Mouse (Mus musculus) liver, embryonic 14.5 days (tissue): Measurements from ENCODE around the gene 4930562C15Rik. TPM values are rescaled to one million over a fixed set of nuclear protein-coding genes. Genes with fewer than 3 reads are reported as not detected.
A peak's percentile ranks its signal among the peaks of the same experiment; 100 is the strongest.

Source experiments
- ATAC-seq: fragments of 200-750 bp; cut with Nextera tagmentation; 2 replicates; pipeline ENCODE4 v1.8.0; 2017; ENCODE audit warnings: moderate number of reproducible peaks, mild to moderate bottlenecking, moderate library complexity; ENCODE audit not compliant: insufficient read depth
- DNase-seq, 3 experiments: peaks; one replicate each; pipeline ENCODE4 v3.0.0-alpha.2; 2012 to 2013; ENCODE audit warnings: low read depth in 3 of 3, low spot score in 3 of 3
- H3K27ac ChIP-seq: fragments of 300-500 bp; sonication (generic); 2 replicates; pipeline ENCODE4 v1.5.1; 2014; ENCODE audit warnings: moderate library complexity, mild to moderate bottlenecking, control low read depth, inconsistent platforms
- H3K27me3 ChIP-seq: fragments of 300-500 bp; sonication (generic); 2 replicates; pipeline ENCODE4 v1.6.1; 2014; ENCODE audit warnings: mild to moderate bottlenecking, low read length, moderate library complexity; ENCODE audit not compliant: control insufficient read depth, insufficient read depth
- H3K36me3 ChIP-seq: fragments of 300-500 bp; sonication (generic); replicated peaks from 2 replicates; pipeline ENCODE4 v1.6.1; 2014; ENCODE audit warnings: low read depth; ENCODE audit not compliant: control insufficient read depth, insufficient read depth
- H3K4me1 ChIP-seq, 2 experiments: fragments of 200-500 bp in 1 of 2; fragments of 300-500 bp in 1 of 2; sonication (generic) in 1 of 2; replicated peaks; 2 replicates each; pipeline ENCODE4 v1.6.1; 2012 to 2014; ENCODE audit warnings: antibody characterized with exemption in 1 of 2, inconsistent platforms in 1 of 2, low read length in 1 of 2; ENCODE audit not compliant: control insufficient read depth in 2 of 2, insufficient read depth in 2 of 2
- H3K4me2 ChIP-seq: fragments of 300-500 bp; sonication (generic); 2 replicates; pipeline ENCODE4 v1.6.1; 2014; ENCODE audit warnings: low read depth, mild to moderate bottlenecking, control low read depth, moderate library complexity
- H3K4me3 ChIP-seq, 2 experiments: fragments of 200-500 bp in 1 of 2; fragments of 300-500 bp in 1 of 2; sonication (generic) in 1 of 2; 2 replicates each; pipeline ENCODE4 v1.5.1; 2012 to 2014; ENCODE audit warnings: low read depth in 2 of 2, low read length in 2 of 2, mild to moderate bottlenecking in 2 of 2, control low read depth in 1 of 2, inconsistent platforms in 1 of 2, moderate library complexity in 1 of 2; ENCODE audit not compliant: insufficient read depth in 1 of 2
- H3K9ac ChIP-seq: fragments of 300-500 bp; sonication (generic); replicated peaks from 2 replicates; pipeline ENCODE4 v1.6.1; 2014; ENCODE audit warnings: mild to moderate bottlenecking, control low read depth, moderate library complexity
- H3K9me3 ChIP-seq: fragments of 300-500 bp; sonication (generic); 2 replicates; pipeline ENCODE4 v1.6.1; 2016; ENCODE audit warnings: low read length, mixed read lengths; ENCODE audit not compliant: control insufficient read depth
- CTCF ChIP-seq: IDR thresholded peaks from 2 replicates; pipeline ENCODE4 v1.5.1; 2016; ENCODE audit warnings: antibody characterized with exemption, low read depth, control low read depth
- EP300 ChIP-seq: IDR thresholded peaks from 2 replicates; pipeline ENCODE4 v1.6.1; 2016; ENCODE audit warnings: antibody characterized with exemption, low read depth
- WGBS: fragments of 180-500 bp; shearing (Covaris S2); extraction: QIAGEN DNeasy Blood & Tissue Kit; methylation state at CpG from one replicate; pipeline ENCODE4 v1.1.7; 2014; ENCODE audit not compliant: insufficient replicate concordance; 5-methylcytosine and 5-hydroxymethylcytosine counted together
- polyA plus RNA-seq, 2 experiments: library from polyadenylated mRNA; depleted of rRNA in 1 of 2; stranded (reverse) in 1 of 2; unstranded in 1 of 2; fragments of >200 nt; fragmentation: Nextera tagmentation in 1 of 2; extraction: Ambion mirVana in 1 of 2; gene quantifications; 2 replicates each; pipeline versions ENCODE4 v1.2.1 to v1.2.3; 2012 to 2014

4930562C15Rik gene
- polyA plus RNA-seq, 2 experiments: not detected

DNA sequence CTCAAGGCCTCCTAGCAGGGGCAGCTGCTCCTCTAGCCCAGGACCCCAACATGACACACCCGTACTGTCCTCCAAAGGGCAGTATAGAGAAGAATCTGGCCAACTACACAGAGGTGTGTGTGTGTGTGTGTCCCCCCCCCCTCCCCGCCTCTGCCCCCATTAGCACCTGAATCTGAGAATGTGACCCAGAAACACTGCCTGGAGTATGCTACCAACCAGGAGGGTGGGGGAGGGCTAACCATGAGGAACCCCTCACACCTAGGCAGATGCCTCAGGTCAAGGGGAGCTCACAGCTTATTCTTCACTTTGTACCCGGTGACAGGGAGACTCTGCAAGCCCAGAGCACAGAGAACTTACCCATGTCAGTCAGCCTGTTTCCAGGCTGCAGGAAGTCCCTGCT is 42.5 kb downstream of the 4930562C15Rik start:
- Histone ChIP-seq H3K36me3 (no peaks in the 10 kb centered on the region; the same call in 1 of the 2 replicates), H3K4me1 (peaks cover 28 to 46% of the 10 kb centered on the region in 2 experiments), H3K9ac (peak overlapping the region; percentile 93), H3K27ac (no peak overlapping the region), H3K27me3 (no peaks in the 10 kb centered on the region), H3K9me3 (no peaks in the 10 kb centered on the region), H3K4me2 (peak overlapping the region; percentile 99), H3K4me3 (peak overlapping the region; percentile 84 to 91; a peak in 1 of 4 replicates)
- TF ChIP-seq CTCF (no peak), EP300 (no peak)
- no peak for ATAC-seq
- no peak for DNase-seq
- WGBS: 57% methylated on average over 3 of the region's 3 CpGs

DNA sequence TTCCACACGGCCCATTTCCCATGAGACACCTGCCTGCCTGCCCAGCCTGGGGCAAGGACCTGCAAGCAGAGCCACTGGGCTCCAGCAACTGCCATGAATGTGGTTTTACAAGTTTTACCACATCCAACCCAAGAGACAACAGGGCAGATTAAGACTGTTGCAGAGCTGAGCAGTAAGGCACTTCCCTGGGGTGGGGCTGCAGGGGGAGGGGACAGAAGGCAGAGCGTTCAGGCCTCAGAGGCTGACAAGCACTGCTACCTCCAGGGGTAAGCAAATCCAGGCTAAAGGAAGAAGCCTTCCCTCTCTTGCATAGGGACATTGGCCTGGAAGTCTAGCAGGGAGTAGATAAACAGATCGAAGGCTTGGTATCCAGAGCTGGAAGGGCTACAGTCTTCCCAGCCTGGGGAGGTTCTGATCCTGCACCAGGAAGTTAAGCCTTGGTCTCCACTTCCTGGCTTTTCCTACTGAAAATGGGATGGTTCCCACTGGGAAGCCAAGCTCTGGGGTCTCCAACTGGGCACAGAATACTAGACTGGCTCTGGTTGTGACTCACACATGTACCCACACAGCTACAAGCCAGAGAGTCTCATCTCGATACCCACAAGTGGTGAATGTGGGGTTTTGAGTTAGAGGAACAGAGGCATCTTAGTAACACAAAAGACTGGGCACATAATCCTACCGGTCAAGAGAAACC is 43.1 kb downstream of the 4930562C15Rik start:
- no peak for ATAC-seq
- H3K27me3 ChIP-seq: no peaks in the 10 kb centered on the region
- H3K9me3 ChIP-seq: no peaks in the 10 kb centered on the region
- H3K4me2 ChIP-seq: peak overlapping the region; percentile 99
- peaks cover 28 to 46% of the 10 kb centered on the region in 2 experiments for H3K4me1 ChIP-seq
- no peaks in the 10 kb centered on the region; the same call in 1 of the 2 replicates for H3K36me3 ChIP-seq
- H3K9ac ChIP-seq: peak overlapping the region; percentile 93
- 3% methylated on average over 5 of the region's 5 CpGs for WGBS
- no peak for TF ChIP-seq CTCF
- TF ChIP-seq EP300: no peak
- H3K27ac ChIP-seq: peak overlapping the region; percentile 99
- DNase-seq: no peak
- H3K4me3 ChIP-seq: peak overlapping the region; percentile 84 to 91

DNA sequence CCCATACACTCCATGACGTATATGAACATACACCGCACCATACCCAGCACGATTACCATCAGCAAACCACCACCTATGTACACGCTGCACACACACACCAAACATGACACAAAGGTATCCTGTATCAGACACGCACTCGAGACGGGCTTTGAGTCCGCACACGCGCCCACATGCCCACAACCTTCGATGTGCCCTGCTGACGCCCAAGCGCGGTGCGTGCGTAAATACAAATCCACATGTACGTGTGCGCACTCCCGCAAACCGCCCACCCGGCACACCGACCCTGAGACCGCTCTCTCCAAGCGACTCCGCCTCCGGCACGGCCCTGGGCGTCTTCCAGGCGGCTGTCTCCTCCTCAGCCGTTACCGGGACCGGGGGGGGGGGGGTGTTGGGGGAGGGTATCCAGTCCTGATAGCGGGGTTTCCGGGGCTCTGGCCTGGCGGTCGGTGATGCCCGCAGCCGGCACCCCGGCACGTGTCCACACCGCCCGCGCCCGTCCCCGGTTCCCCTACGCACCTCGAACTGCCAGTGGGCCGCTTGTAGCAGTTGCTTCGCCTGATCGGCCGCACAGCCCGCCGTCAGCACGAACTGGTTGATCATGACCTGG is 44.0 kb downstream of the 4930562C15Rik start:
- Histone ChIP-seq H3K9me3 (no peaks in the 10 kb centered on the region), H3K4me3 (peak overlapping the region; percentile 84 to 91), H3K9ac (peak overlapping the region; percentile 93), H3K4me1 (peaks cover 28 to 46% of the 10 kb centered on the region in 2 experiments), H3K27me3 (no peaks in the 10 kb centered on the region), H3K4me2 (peak overlapping the region; percentile 99), H3K36me3 (no peaks in the 10 kb centered on the region; the same call in 1 of the 2 replicates), H3K27ac (peak overlapping the region; percentile 99)
- DNase-seq (peak in 1 of 3 experiments; percentile 54), ATAC-seq (peak; percentile 36)
- WGBS: under 1% methylated on average over 54 of the region's 54 CpGs
- TF ChIP-seq CTCF (no peak), EP300 (no peak)

DNA sequence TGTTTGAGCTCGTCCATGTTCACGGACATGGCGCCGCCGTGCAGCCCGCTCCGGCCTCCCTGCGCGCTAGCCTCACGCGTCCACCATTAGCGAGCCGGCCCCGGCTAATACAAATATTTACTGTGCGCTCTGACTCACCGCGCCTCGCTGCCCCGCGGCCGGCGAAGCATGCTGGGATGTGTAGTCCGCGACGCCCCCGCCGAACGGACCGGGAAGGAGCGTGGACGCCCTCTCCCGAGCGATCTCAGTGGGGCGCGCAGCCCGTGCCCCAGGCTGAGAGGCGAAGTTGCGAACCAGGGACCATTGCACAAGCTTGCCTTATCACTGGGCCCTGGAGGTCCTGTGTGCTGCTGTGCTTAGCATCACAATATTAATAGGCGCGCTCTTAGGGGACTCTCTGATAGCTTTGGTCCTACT is 44.5 kb downstream of the 4930562C15Rik start:
- 0% methylated on average over 40 of the region's 40 CpGs for WGBS
- peaks cover 28 to 46% of the 10 kb centered on the region in 2 experiments for H3K4me1 ChIP-seq
- H3K9ac ChIP-seq: peak overlapping the region; percentile 93
- peak overlapping the region; percentile 99 for H3K27ac ChIP-seq
- peak overlapping the region; percentile 84 to 91 for H3K4me3 ChIP-seq
- no peaks in the 10 kb centered on the region for H3K9me3 ChIP-seq
- no peaks in the 10 kb centered on the region for H3K27me3 ChIP-seq
- DNase-seq (peak; percentile 75 to 78 (median 77)), ATAC-seq (peak; percentile 71)
- TF ChIP-seq EP300 (no peak), CTCF (peak; percentile 59)
- H3K4me2 ChIP-seq: peak overlapping the region; percentile 99
- H3K36me3 ChIP-seq: no peaks in the 10 kb centered on the region; the same call in 1 of the 2 replicates

DNA sequence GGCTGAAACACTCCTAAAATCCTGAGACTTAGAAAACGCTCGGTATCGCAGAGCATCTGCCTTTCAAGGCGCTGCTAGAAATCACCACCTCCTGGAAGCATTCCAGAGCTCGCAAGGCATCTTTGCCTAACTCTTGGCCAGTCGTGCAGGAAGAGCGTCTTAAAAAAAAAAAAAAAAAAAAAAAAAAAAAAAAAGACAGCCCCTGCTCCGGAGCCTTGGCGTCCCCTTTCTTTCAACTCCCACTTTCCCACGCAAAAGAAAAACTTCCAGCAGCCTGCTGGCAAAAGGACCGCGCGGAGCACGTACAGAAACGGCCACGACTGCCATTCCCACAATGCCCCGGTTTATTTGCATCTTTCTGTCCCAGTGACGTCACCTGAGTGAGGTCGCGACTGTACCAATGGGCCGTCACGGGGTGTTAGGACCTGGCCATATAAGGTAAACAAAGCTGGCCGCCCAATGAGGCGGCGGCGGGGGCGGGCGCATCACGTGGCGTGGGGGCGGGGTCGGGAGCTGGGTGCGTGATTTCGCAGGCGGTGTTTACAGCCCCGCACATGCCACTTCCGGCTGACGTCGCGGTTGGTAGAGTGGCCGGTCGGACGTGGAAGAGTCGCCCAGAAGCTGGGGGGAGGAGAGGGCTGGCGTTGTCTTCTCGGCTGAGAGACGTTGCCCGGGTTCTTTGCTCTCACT is 45.1 kb downstream of the 4930562C15Rik start, which contains the start of gene Ubald1:
Ubald1 (minus strand) TSS at position 180 of the 690 bp plus-strand sequence.
- DNase-seq (peak; percentile 99), ATAC-seq (peak; percentile 82)
- H3K4me1 ChIP-seq: peaks cover 32 to 51% of the 10 kb centered on the region in 2 experiments
- H3K27me3 ChIP-seq: no peaks in the 10 kb centered on the region
- TF ChIP-seq CTCF (no peak), EP300 (no peak)
- H3K27ac ChIP-seq: peak within 1 kb of the TSS; percentile 99
- peak within 1 kb of the TSS; percentile 84 to 91 for H3K4me3 ChIP-seq
- H3K9me3 ChIP-seq: no peaks in the 10 kb centered on the region
- H3K9ac ChIP-seq: peak within 1 kb of the TSS; percentile 93
- peak within 1 kb of the TSS; percentile 99 for H3K4me2 ChIP-seq
- WGBS: under 1% methylated on average over 48 of the region's 48 CpGs
- H3K36me3 ChIP-seq: no peaks in the 10 kb centered on the region; the same call in 1 of the 2 replicates
